Mouse (Mus musculus) neural tube, embryonic 13.5 days (tissue): ENCODE measurements around the gene Pros1. TPM values are rescaled to one million over a fixed set of nuclear protein-coding genes. Genes with fewer than 3 reads are reported as not detected.

Experiments
- ATAC-seq: fragments of 200-750 bp; cut with Nextera tagmentation; 2 replicates; pipeline ENCODE4 v1.8.0; 2017; ENCODE audit warnings: low read depth, mild to moderate bottlenecking, moderate TSS enrichment, moderate library complexity
- H3K27ac ChIP-seq: fragments of 300-500 bp; sonication (generic); replicated peaks from 2 replicates; pipeline ENCODE4 v1.5.1; 2015; ENCODE audit warnings: moderate library complexity, mild to moderate bottlenecking, inconsistent platforms
- H3K27me3 ChIP-seq: fragments of 300-500 bp; sonication (generic); 2 replicates; pipeline ENCODE4 v1.6.1; 2015; ENCODE audit warnings: mild to moderate bottlenecking, inconsistent platforms
- H3K36me3 ChIP-seq: fragments of 300-500 bp; sonication (generic); 2 replicates; pipeline ENCODE4 v1.6.1; 2015; ENCODE audit warnings: mild to moderate bottlenecking, inconsistent platforms
- H3K4me1 ChIP-seq: fragments of 300-500 bp; sonication (generic); replicated peaks from 2 replicates; pipeline ENCODE4 v1.6.1; 2015; ENCODE audit warnings: inconsistent platforms
- H3K4me2 ChIP-seq: fragments of 300-500 bp; sonication (generic); 2 replicates; pipeline ENCODE4 v1.6.1; 2015; ENCODE audit warnings: inconsistent platforms, mild to moderate bottlenecking, moderate library complexity
- H3K4me3 ChIP-seq: fragments of 300-500 bp; sonication (generic); 2 replicates; pipeline ENCODE4 v1.5.1; 2015; ENCODE audit warnings: mild to moderate bottlenecking, inconsistent platforms
- H3K9ac ChIP-seq: fragments of 300-500 bp; sonication (generic); 2 replicates; pipeline ENCODE4 v1.6.1; 2015; ENCODE audit warnings: moderate library complexity, mild to moderate bottlenecking, inconsistent platforms
- H3K9me3 ChIP-seq: fragments of 300-500 bp; sonication (generic); 2 replicates; pipeline ENCODE4 v1.6.1; 2016; ENCODE audit warnings: inconsistent platforms
- WGBS: fragments of 180-500 bp; shearing (Covaris S2); methylation state at CpG from one replicate; pipeline ENCODE4 v1.1.7; 2015; 5-methylcytosine and 5-hydroxymethylcytosine counted together
- polyA plus RNA-seq: library from polyadenylated mRNA; unstranded; fragments of >200 nt; fragmentation: Nextera tagmentation; extraction: Ambion mirVana; gene quantifications from 2 replicates; pipeline ENCODE4 v1.2.1, GENCODE M21; 2015

Pros1 gene
- polyA plus RNA-seq, 1 experiment from 2014 or later, result 14.6 TPM

DNA sequence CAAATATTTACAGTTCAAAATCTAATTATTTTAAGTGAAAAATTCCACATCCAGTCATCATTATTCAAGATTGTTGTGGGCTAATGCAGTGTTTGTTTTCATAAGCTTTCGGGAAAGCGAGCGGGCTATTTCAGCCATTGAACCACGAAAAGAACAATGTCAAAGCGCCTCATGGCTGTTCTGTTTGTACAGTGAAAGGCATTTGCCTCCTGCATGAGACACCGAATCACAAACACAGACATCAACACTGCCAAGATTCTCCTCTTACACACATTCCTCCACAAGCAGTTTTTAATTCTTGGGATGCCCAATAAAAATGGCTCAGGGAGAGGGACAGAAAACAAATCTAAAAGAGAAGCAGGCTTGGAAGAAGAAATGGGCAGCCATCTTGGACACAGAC lies 20.0 kb downstream of the Pros1 start:
- ATAC-seq, result no peak

GRCm38 (mm10) chr16:62895824-62896223 lies 41.7 kb downstream of the Pros1 start:
- Histone ChIP-seq H3K4me2 (no peak overlapping the region), H3K4me1 (no peaks in the 10 kb centered on the region), H3K27me3 (no peaks in the 10 kb centered on the region), H3K9me3 (no peaks in the 10 kb centered on the region), H3K27ac (no peak overlapping the region), H3K9ac (no peak overlapping the region), H3K4me3 (no peak overlapping the region), H3K36me3 (no peaks in the 10 kb centered on the region)
- no peak for ATAC-seq
- 83% methylated on average over 3 of the region's 3 CpGs for WGBS

More for the DNA sequence above, 20.0 kb downstream of the Pros1 start:
- Histone ChIP-seq H3K9me3 (no peaks in the 10 kb centered on the region), H3K9ac (no peak overlapping the region), H3K27me3 (no peaks in the 10 kb centered on the region), H3K27ac (no peak overlapping the region), H3K4me2 (no peak overlapping the region), H3K4me1 (peaks cover 8% of the 10 kb centered on the region), H3K4me3 (no peak overlapping the region), H3K36me3 (no peaks in the 10 kb centered on the region)
- 69% methylated on average over 6 of the region's 6 CpGs for WGBS

GRCm38 (mm10) chr16:62911364-62911763 lies 57.3 kb downstream of the Pros1 start:
- 92% methylated on average over 1 of the region's 1 CpGs for WGBS
- H3K4me2 ChIP-seq, result no peak overlapping the region
- ATAC-seq, result no peak

GRCm38 (mm10) chr16:62912246-62912645 lies 58.1 kb downstream of the Pros1 start:
- Histone ChIP-seq H3K36me3 (no peaks in the 10 kb centered on the region), H3K4me3 (no peak overlapping the region), H3K4me2 (no peak overlapping the region), H3K9ac (no peak overlapping the region), H3K27ac (no peak overlapping the region), H3K4me1 (no peaks in the 10 kb centered on the region), H3K9me3 (no peaks in the 10 kb centered on the region), H3K27me3 (no peaks in the 10 kb centered on the region)
- ATAC-seq, result no peak
- WGBS, result 71% methylated on average over 2 of the region's 2 CpGs

More at GRCm38 (mm10) chr16:62911364-62911763, 57.3 kb downstream of the Pros1 start:
- H3K4me1 ChIP-seq, result no peaks in the 10 kb centered on the region
- no peaks in the 10 kb centered on the region for H3K9me3 ChIP-seq
- no peak overlapping the region for H3K4me3 ChIP-seq
- H3K27me3 ChIP-seq, result no peaks in the 10 kb centered on the region
- H3K27ac ChIP-seq, result no peak overlapping the region
- H3K9ac ChIP-seq, result no peak overlapping the region
- H3K36me3 ChIP-seq, result no peaks in the 10 kb centered on the region

DNA sequence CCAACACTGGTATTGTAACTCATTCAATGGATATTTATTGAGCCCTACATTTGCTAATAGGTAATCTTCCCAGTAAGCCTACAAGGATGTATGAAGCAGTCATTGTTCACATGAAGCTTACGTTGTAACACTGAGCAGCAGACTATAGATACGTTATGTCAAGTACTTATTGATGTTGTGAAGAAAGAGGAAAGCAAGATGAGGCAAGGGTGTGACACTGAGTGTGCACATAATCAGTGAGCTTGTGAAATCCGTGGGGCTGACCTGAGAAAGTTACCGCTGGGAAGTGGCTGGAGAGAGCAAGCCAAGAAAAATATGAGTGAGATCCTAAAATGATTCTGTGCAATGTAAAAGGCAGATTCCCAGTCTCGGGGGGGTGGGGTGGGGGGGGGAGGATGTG lies 61.4 kb downstream of the Pros1 start:
- H3K27ac ChIP-seq, result no peak overlapping the region
- no peak for ATAC-seq

GRCm38 (mm10) chr16:62922245-62922644 lies 68.1 kb downstream of the Pros1 start:
- ATAC-seq, result no peak
- WGBS, result 20% methylated on average over 8 of the region's 8 CpGs
- no peaks in the 10 kb centered on the region for H3K9me3 ChIP-seq
- H3K27ac ChIP-seq, result no peak overlapping the region
- H3K9ac ChIP-seq, result no peak overlapping the region
- H3K4me2 ChIP-seq, result no peak overlapping the region
- H3K36me3 ChIP-seq, result no peaks in the 10 kb centered on the region
- no peaks in the 10 kb centered on the region for H3K27me3 ChIP-seq
- no peaks in the 10 kb centered on the region for H3K4me1 ChIP-seq
- no peak overlapping the region for H3K4me3 ChIP-seq

More for the DNA sequence above, 61.4 kb downstream of the Pros1 start:
- Histone ChIP-seq H3K4me3 (no peak overlapping the region), H3K4me2 (no peak overlapping the region), H3K9me3 (no peaks in the 10 kb centered on the region), H3K9ac (no peak overlapping the region), H3K4me1 (no peaks in the 10 kb centered on the region), H3K36me3 (no peaks in the 10 kb centered on the region), H3K27me3 (no peaks in the 10 kb centered on the region)
- WGBS, result 83% methylated on average over 5 of the region's 5 CpGs

- no peak overlapping the region for H3K9ac ChIP-seq
- H3K4me1 ChIP-seq, result no peaks in the 10 kb centered on the region
- WGBS, result 89% methylated on average over 6 of the region's 6 CpGs
- no peak overlapping the region for H3K4me2 ChIP-seq
- no peaks in the 10 kb centered on the region for H3K9me3 ChIP-seq
- ATAC-seq, result no peak
- no peaks in the 10 kb centered on the region for H3K36me3 ChIP-seq
- H3K4me3 ChIP-seq, result no peak overlapping the region
- no peak overlapping the region for H3K27ac ChIP-seq
- no peaks in the 10 kb centered on the region for H3K27me3 ChIP-seq
Measured at GRCm38 (mm10) chr16:62931341-62931740, 77.2 kb downstream of the Pros1 start.

DNA sequence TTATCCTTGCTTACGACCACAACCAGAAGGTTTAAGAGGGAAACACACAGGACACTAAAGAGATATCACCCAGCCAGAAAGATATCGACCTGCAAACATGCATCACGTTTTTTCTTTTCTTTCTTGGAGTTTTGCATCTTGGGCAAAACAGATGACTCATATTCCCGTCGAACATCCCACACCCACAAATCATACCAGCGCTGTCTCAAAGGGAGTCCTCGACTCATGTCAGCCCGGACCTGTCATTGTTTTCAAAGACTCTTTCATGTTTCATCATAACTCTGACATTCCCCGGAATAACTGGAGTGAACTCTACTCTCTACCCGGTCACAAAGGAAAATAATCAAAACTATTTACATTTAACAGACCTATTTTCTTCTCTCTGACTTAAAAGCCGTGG lies 82.2 kb downstream of the Pros1 start:
- H3K27ac ChIP-seq, result no peak overlapping the region
- H3K4me1 ChIP-seq, result no peaks in the 10 kb centered on the region
- H3K9me3 ChIP-seq, result no peaks in the 10 kb centered on the region
- no peak for ATAC-seq
- no peak overlapping the region for H3K4me2 ChIP-seq
- WGBS, result 81% methylated on average over 11 of the region's 11 CpGs
- H3K27me3 ChIP-seq, result no peaks in the 10 kb centered on the region
- no peak overlapping the region for H3K4me3 ChIP-seq
- H3K36me3 ChIP-seq, result no peaks in the 10 kb centered on the region
- no peak overlapping the region for H3K9ac ChIP-seq

- Histone ChIP-seq H3K9me3 (no peaks in the 10 kb centered on the region), H3K9ac (no peak overlapping the region), H3K4me2 (peak overlapping the region; percentile 41), H3K4me1 (peaks cover 26% of the 10 kb centered on the region), H3K4me3 (no peak overlapping the region), H3K27ac (no peak overlapping the region), H3K27me3 (no peaks in the 10 kb centered on the region), H3K36me3 (no peaks in the 10 kb centered on the region)
- peak; percentile 64 for ATAC-seq
- WGBS, result 19% methylated on average over 16 of the region's 16 CpGs
Measured at GRCm38 (mm10) chr16:62940388-62941003, 86.4 kb downstream of the Pros1 start.

GRCm38 (mm10) chr16:62941763-62942162 lies 87.7 kb downstream of the Pros1 start:
- WGBS, result 44% methylated on average over 10 of the region's 10 CpGs
- no peaks in the 10 kb centered on the region for H3K36me3 ChIP-seq
- ATAC-seq, result no peak

GRCm38 (mm10) chr16:62942418-62943410 lies 88.6 kb downstream of the Pros1 start:
- peaks cover 26% of the 10 kb centered on the region for H3K4me1 ChIP-seq
- no peaks in the 10 kb centered on the region for H3K9me3 ChIP-seq
- ATAC-seq, result peak; percentile 66
- no peaks in the 10 kb centered on the region for H3K36me3 ChIP-seq
- 38% methylated on average over 16 of the region's 16 CpGs for WGBS
- H3K27ac ChIP-seq, result no peak overlapping the region
- H3K27me3 ChIP-seq, result no peaks in the 10 kb centered on the region
- no peak overlapping the region for H3K4me3 ChIP-seq
- peak overlapping the region; percentile 17; the same call in 1 of the 2 replicates for H3K4me2 ChIP-seq
- no peak overlapping the region for H3K9ac ChIP-seq

More at GRCm38 (mm10) chr16:62941763-62942162, 87.7 kb downstream of the Pros1 start:
- peaks cover 26% of the 10 kb centered on the region for H3K4me1 ChIP-seq
- H3K27me3 ChIP-seq, result no peaks in the 10 kb centered on the region
- H3K4me3 ChIP-seq, result no peak overlapping the region
- no peaks in the 10 kb centered on the region for H3K9me3 ChIP-seq
- H3K27ac ChIP-seq, result no peak overlapping the region
- no peak overlapping the region for H3K4me2 ChIP-seq
- H3K9ac ChIP-seq, result no peak overlapping the region

- no peaks in the 10 kb centered on the region for H3K36me3 ChIP-seq
Measured at GRCm38 (mm10) chr16:62958485-62958884, 104.4 kb downstream of the Pros1 start.

More at GRCm38 (mm10) chr16:62958485-62958884, 104.4 kb downstream of the Pros1 start:
- H3K4me2 ChIP-seq, result no peak overlapping the region
- H3K27ac ChIP-seq, result no peak overlapping the region
- no peak overlapping the region for H3K9ac ChIP-seq
- H3K4me1 ChIP-seq, result peaks cover 5% of the 10 kb centered on the region
- H3K9me3 ChIP-seq, result no peaks in the 10 kb centered on the region
- no peaks in the 10 kb centered on the region for H3K27me3 ChIP-seq
- no peak overlapping the region for H3K4me3 ChIP-seq
- 12% methylated on average over 4 of the region's 4 CpGs for WGBS
- ATAC-seq, result no peak
